Mouse (Mus musculus): ENCODE results near the gene Thbs2.

Thbs2 gene

DNA sequence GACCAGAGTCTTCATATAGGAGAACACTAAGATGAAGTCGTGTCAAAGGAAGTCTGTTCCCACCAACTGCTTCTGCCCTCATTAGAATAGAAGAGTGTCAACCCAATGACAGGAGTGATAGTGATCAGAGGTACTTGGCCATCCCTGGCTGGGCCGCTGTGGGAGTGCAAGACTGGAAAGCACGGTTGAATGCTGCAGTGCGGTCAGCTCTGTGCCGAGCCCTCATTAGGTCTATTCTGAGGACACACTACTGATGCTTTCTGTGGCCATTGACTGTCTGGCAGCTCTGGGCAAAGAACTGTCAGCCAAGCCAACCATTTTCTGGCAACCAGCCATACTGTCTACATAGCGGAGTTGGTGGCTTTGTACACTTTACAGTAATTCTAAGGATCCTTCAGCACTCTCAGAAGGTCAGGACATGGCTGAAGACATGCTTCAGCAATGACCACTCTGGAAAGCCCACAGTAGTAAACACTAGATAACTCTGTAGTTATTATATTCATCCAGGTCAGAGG lies 2.3 kb upstream of the Thbs2 start:
- DNase-seq (ENCODE audit: low read depth) = no peak

DNA sequence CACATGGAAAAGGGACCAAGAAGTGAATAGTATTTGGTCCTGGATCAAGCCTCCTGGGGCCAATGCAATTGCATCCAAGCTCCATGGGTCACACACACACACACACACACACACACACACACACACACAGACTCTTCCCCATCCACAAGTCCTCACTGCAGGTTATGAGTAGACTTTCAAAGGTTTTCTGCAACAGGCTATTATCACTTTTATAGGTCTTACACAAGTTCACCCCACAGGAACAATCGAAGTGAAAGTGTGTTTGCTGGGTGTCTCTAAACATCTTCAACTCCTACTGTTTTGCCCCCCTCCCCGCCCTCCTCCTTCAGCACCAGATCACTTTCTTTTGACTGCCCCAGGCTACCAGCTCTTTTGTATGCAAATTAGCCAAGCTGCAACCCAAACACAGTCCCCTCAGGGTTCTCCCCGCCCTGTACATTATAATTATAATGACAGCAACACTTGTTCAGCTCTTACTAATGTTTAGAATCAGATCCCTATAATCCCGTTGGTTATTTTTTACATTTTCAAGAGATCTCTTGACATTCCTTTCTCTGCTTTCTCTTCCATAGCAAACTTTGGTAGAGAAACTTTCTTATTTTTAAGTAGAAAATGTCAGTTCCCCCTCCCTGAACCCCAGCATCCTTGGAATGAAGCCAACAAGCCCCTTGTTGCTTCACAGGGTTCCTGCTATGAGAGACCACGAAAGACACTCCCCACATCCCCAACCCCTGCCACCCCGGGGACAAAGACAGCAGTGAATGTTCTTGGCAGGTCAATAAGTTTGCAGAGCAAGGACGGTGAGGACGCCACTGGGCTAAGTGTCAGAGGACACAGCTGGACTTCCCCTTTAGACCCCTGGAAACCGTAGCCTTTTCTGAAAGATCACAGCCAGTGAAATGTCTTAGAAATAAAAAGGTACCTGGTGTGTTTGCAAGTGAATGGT lies 714 bp downstream of the Thbs2 start:
- DNase-seq (ENCODE audit: low read depth) = no peak

GRCm38 (mm10) chr17:14691901-14692300 lies 2.1 kb downstream of the Thbs2 start:
- no peak for DNase-seq (ENCODE audit: low read depth)

- DNase-seq (ENCODE audit: low read depth) = no peak
These were observed 2.8 kb downstream of the Thbs2 start for GRCm38 (mm10) chr17:14691197-14691596.

GRCm38 (mm10) chr17:14682836-14683235 lies 11.2 kb downstream of the Thbs2 start:
- DNase-seq (ENCODE audit: low read depth) = no peak

DNA sequence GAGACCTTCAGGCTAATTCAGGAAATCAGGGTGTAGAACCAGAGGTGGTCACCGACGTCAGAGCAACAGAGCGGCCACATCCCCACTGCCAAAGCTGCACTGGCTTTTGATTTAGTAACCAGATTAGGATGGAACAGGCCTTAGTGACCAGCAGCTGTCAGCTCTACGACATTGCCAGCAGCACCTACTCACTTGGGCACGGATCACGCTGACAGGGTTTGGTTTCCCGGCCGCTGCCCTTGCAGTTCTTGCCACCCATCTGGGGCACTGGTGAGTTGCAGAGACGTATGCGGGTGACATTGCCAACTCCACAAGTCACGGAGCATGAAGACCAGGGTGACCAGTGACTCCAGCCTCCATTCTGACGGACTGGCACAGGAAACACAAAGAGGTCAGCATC lies 13.0 kb downstream of the Thbs2 start:
- no peak for DNase-seq (ENCODE audit: low read depth)

DNA sequence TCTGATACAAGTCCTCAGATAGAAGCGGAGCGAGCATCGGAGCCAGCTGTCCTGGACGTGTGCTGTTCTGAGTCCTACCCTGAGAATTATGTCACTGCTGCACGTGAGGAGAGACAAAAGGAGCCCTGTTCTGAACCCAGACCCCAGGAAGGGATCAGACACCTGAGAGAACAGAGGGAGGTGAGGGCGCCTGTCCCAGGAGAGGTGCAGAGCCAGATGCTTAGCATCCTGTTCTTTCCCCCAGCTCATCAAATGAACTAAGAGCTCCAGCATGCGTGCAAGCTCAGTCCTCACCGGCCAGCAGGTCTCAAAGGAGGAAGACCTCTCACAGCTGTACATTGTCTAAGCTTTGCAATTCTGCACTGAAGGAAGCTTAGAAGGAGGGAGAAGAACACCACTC lies 16.8 kb downstream of the Thbs2 start:
- no peak for DNase-seq (ENCODE audit: low read depth)

- no peak for DNase-seq (ENCODE audit: low read depth)
These were observed 18.5 kb downstream of the Thbs2 start for GRCm38 (mm10) chr17:14675517-14675916.

DNA sequence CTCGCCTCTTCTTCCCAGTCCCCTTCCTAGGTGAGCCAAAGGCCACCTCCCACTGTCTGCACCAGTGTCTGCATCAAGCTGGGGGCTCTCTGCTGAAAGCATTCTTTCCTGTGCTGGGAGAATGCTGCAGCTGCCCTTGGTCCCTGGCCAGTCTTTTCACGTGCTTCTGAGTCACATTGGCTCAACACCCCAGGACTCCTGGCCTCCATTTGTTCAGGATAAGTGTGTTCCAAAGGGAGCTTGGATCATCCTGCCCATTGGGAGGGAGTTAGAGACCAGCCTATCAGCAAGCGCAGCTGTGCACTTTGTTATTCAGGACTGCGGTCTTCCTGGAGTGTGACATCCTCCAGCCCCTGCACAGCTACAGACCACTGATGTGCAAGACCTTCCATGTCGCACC lies 21.6 kb downstream of the Thbs2 start:
- DNase-seq (ENCODE audit: low read depth) = no peak

DNA sequence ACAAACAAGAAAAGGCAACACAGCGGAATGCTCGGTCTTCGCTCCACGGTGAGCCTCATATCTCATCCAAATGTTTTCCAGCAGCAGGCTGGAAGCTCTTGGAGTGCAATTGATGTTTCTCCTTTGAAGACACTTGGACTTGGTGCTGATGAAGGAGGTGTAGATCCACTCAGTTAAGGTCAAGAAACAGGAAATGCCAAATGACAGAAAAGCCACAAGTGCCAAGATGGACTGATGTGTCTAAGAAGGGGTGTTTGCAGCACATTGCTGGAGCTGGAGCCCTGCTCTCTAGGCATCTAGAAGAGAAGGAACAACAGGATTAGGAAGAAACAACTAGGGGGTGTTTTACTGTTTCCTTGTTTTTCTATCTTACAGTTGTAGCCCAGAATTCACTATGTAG lies 26.8 kb downstream of the Thbs2 start:
- no peak for DNase-seq (ENCODE audit: low read depth)

GRCm38 (mm10) chr17:14666451-14666850 lies 27.6 kb downstream of the Thbs2 start:
- no peak for DNase-seq (ENCODE audit: low read depth)

- DNase-seq (ENCODE audit: low read depth) = no peak
These were observed 30.7 kb downstream of the Thbs2 start for GRCm38 (mm10) chr17:14663366-14663765.

DNA sequence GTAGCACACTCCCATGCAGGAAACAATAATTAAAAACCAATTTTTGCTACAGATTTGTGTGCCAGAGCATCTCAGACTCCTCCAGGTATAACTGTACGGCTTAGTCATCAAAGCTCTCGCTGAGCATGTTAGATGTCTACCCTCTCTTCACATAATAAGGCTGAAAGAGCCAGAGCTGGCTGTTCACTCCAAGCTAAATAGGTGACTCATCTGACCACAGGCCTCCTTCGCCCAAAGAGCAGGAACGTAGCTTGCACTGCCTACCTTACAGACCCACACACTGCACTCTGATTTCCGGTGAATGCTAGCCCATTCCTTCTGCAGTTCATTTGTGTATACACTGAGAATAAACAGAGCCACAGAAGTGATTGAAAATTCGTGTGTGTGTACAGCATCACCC lies 31.6 kb downstream of the Thbs2 start:
- no peak for DNase-seq (ENCODE audit: low read depth)

- DNase-seq (ENCODE audit: low read depth) = no peak
These were observed 34.3 kb downstream of the Thbs2 start for GRCm38 (mm10) chr17:14659746-14660145.

DNA sequence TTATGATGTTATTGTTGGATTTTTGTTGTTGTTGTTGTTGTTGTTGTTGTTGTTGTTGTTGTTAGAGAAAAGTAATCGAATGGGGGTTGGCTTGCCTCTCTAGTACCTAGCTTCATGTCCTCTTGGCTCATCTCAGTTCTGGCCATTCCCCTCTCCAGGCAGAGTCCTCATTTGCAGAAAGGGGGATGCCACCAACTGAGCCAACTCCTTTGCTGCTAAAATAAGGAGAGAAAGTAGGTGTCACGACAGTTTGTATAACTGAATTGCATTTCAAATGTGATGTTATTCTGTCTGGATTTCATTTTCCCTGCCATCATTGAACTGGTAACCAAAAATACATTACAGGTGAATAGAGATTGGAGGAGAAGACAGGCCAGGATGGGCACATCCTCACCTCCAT lies 35.9 kb downstream of the Thbs2 start:
- no peak for DNase-seq (ENCODE audit: low read depth)

GRCm38 (mm10) chr17:14657123-14657522 lies 36.9 kb downstream of the Thbs2 start:
- no peak for DNase-seq (ENCODE audit: low read depth)

- no peak for DNase-seq (ENCODE audit: low read depth)
These were observed 39.1 kb downstream of the Thbs2 start for GRCm38 (mm10) chr17:14654981-14655380.

DNA sequence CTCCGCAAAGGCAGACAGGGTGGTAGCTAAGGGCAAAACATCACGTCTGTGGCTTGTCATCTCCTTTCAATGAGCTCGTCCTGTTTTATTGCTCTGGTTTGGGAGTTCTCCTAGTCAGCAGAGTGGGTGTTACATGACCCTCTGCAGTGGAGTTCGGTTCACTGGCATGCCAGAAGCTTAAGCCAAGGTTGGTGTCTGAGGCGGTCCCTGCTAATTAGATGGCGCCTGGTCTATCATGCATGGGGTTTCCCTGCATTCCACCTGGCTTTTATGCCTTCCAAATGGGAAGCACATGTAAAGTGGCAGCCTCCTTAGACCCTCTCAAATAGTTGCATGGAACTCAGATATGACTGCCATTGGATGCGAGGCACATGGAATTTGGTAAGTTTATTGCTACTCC lies 42.0 kb downstream of the Thbs2 start:
- no peak for DNase-seq (ENCODE audit: low read depth)

GRCm38 (mm10) chr17:14647996-14648640 lies 45.9 kb downstream of the Thbs2 start:
- DNase-seq (ENCODE audit: low read depth) = no peak

DNA sequence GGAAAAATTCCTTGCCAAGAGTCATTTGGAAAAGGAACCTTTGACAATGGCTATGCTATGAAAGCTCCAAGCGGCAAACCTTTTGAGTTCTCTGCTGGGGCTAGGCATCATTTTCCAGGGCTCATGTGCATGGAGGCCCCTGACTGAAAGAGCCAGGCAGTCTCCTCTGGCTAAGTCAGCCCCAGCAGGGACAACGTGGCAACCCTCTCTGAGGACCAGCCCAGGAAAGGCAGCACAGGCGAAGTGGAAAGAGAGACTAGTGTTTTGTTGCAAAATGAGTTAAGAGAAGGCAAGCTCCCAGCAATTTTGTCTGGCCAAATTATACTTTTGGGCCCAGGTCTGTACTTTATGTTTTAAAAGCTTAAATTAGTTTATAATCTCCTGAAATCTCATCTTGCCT lies 50.0 kb downstream of the Thbs2 start:
- no peak for DNase-seq (ENCODE audit: low read depth)

- no peak for DNase-seq (ENCODE audit: low read depth)
These were observed 53.5 kb downstream of the Thbs2 start for GRCm38 (mm10) chr17:14640351-14641115.

DNA sequence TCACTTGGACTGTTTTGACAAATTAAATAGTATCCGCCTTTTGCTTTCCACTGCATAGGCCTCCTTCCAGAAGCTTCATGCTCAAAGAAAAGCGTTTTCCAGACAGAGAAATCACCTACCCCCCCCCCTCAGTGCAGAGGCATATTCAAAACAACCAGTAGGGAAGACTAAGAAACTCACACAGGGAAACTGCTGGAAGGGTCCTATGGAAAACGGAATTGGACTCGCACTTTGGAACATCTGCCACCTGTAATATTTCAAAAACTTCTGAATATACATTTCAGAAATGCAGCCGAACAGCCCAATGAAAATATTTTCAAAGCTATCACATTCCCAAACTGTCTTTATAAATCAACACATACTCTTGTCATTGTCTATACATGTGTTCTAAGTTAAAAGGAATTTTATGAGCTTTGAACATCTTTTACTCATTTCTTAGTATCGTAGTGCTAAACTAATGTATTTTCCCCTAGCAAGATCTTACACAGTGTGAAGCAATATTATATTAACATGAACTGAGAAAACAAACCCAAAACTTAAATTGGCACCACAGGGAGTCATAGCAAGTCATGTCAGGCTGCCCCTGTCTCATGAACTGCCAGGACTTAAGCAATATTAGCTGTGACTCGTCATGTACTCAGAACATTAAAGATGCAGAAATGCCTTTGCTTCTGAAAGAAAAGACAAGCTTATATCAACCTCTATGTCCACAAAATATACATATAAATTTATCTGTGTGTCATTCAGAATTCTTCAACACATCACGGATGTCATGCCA lies 58.3 kb downstream of the Thbs2 start:
- no peak for DNase-seq (ENCODE audit: low read depth)
